Mouse (Mus musculus) hindbrain, embryonic 11.5 days (tissue): ENCODE data around the gene Usp9x. TPM values are rescaled to one million over a fixed set of nuclear protein-coding genes. Genes with fewer than 3 reads are reported as not detected.

ENCODE experiments used
- ATAC-seq: fragments of 200-750 bp; cut with Nextera tagmentation; 2 replicates; pipeline ENCODE4 v1.8.0; 2017; ENCODE audit warnings: mild to moderate bottlenecking, moderate TSS enrichment, moderate library complexity; ENCODE audit not compliant: low FRiP score
- DNase-seq: peaks from one replicate; pipeline ENCODE4 v3.0.0-alpha.2; 2015; ENCODE audit warnings: low spot score
- H3K27ac ChIP-seq: fragments of 300-500 bp; sonication (generic); 2 replicates; pipeline ENCODE4 v1.5.1; 2014; ENCODE audit warnings: mild to moderate bottlenecking, low read depth, low read length
- H3K27me3 ChIP-seq: fragments of 300-500 bp; sonication (generic); 2 replicates; pipeline ENCODE4 v1.6.1; 2014; ENCODE audit warnings: mild to moderate bottlenecking, low read length, moderate library complexity, mixed read lengths; ENCODE audit not compliant: control insufficient read depth, insufficient read depth
- H3K36me3 ChIP-seq: fragments of 300-500 bp; sonication (generic); 2 replicates; pipeline ENCODE4 v1.6.1; 2014; ENCODE audit warnings: mild to moderate bottlenecking, low read length, moderate library complexity, mixed read lengths; ENCODE audit not compliant: control insufficient read depth, insufficient read depth
- H3K4me1 ChIP-seq: fragments of 300-500 bp; sonication (generic); replicated peaks from 2 replicates; pipeline ENCODE4 v1.6.1; 2014; ENCODE audit warnings: low read length, mixed read lengths; ENCODE audit not compliant: control insufficient read depth, insufficient read depth
- H3K4me2 ChIP-seq: fragments of 300-500 bp; sonication (generic); replicated peaks from 2 replicates; pipeline ENCODE4 v1.6.1; 2014; ENCODE audit warnings: mild to moderate bottlenecking, low read depth, low read length
- H3K4me3 ChIP-seq: fragments of 300-500 bp; sonication (generic); 2 replicates; pipeline ENCODE4 v1.5.1; 2014; ENCODE audit warnings: low read depth, low read length
- H3K9ac ChIP-seq: fragments of 300-500 bp; sonication (generic); 2 replicates; pipeline ENCODE4 v1.6.1; 2014; ENCODE audit warnings: low read depth, low read length
- H3K9me3 ChIP-seq: fragments of 300-500 bp; sonication (generic); 2 replicates; pipeline ENCODE4 v1.6.1; 2016; ENCODE audit warnings: low read length; ENCODE audit not compliant: control insufficient read depth
- WGBS: fragments of 180-500 bp; shearing (Covaris S2); extraction: QIAGEN DNeasy Blood & Tissue Kit; methylation state at CpG from one replicate; pipeline ENCODE4 v1.1.7; 2014; 5-methylcytosine and 5-hydroxymethylcytosine counted together
- polyA plus RNA-seq: library from polyadenylated mRNA; unstranded; fragments of >200 nt; fragmentation: Nextera tagmentation; extraction: Ambion mirVana; gene quantifications from 2 replicates; pipeline ENCODE4 v1.2.1, GENCODE M21; 2014

The Usp9x gene
- polyA plus RNA-seq, 1 experiment from 2014 or later = 83.6 TPM

DNA sequence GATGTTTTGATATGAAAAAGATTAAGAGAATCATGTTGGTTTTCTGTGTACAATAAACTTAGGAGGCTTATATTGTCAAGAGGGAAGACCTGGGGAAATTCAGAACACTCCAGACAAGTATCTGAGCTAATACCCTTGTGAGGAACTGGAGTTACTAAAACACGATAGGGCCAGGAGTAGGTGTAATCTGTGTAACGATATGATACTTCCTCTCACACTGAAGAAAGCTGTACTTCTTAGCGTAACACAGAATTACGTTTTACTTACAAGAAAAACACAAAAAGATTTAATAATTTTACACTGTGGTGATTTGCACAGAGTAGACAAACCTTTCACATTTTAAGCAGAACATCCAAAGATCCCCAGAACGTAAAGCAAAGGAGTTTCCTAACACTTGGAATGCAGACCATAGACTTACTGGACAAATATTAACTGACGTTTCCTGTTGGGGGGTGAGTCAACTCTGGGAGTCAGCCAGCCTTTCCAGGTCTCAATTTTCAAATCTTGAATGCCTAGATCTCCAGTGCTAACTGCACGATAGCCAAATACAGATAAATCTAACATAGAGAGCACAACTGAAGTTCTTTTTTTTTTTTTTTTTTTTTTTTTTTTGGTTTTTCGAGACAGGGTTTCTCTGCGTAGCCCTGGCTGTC lies 6.9 kb upstream of the Usp9x start:
- no peak overlapping the region for H3K4me2 ChIP-seq
- DNase-seq = no peak
- no peaks in the 10 kb centered on the region for H3K4me1 ChIP-seq
- ATAC-seq = no peak
- no peak overlapping the region for H3K4me3 ChIP-seq
- no peak overlapping the region for H3K27ac ChIP-seq
- H3K27me3 ChIP-seq = no peaks in the 10 kb centered on the region; the same call in 1 of the 2 replicates
- no peaks in the 10 kb centered on the region for H3K36me3 ChIP-seq
- no peak overlapping the region for H3K9ac ChIP-seq
- no peaks in the 10 kb centered on the region for H3K9me3 ChIP-seq
- 85% methylated on average over 7 of the region's 9 CpGs for WGBS

- H3K9ac ChIP-seq = peak overlapping the region; percentile 41; the same call in 1 of the 2 replicates
- WGBS = 29% methylated on average over 8 of the region's 8 CpGs
- H3K9me3 ChIP-seq = no peaks in the 10 kb centered on the region
- H3K4me1 ChIP-seq = no peaks in the 10 kb centered on the region
- H3K4me2 ChIP-seq = peak overlapping the region; percentile 25
- peak overlapping the region; percentile 95 for H3K27ac ChIP-seq
- H3K36me3 ChIP-seq = no peaks in the 10 kb centered on the region
- ATAC-seq (no peak; the same call in 1 of the 2 replicates), DNase-seq (no peak)
- H3K4me3 ChIP-seq = peak overlapping the region; percentile 71
- peaks cover 8% of the 10 kb centered on the region; the same call in 1 of the 2 replicates for H3K27me3 ChIP-seq
Observed at GRCm38 (mm10) chrX:13070206-13070572, 1.1 kb upstream of the Usp9x start.

DNA sequence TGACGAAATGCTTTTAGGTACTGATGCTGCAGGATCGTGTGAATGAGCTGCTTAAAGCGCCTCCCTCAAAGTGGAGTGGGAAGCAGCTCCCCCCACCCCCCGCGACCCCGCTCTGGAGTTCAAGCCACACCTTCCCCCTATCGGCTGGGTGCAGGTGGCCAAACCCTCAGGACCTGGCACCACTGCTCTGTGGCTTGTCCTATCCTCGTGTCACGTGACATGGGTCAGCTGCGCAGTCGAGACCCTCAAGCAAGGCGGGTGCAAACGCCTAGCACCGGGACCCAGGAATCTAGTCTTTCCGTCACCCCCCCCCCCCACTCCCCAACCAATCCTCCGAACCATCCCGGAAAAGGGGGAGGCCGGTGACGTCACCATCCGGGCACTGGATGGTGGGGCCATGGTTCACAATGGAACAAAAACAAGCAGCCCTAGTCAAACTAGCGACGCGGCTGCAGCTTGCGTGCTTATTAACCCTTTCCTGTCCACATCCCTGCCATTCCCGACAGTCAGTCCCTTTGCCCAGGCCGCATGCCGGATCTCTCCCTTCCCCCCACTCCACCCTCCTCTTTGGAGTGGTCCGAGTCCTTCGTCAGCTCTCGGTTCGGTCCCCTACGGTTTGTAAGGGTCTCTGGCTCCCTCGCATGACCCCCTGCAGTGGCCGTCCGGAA lies 591 bp upstream of the Usp9x start:
- Histone ChIP-seq H3K27ac (peak overlapping the region; percentile 95), H3K4me3 (peak overlapping the region; percentile 71), H3K4me2 (peak overlapping the region; percentile 25), H3K9me3 (no peaks in the 10 kb centered on the region), H3K4me1 (no peaks in the 10 kb centered on the region), H3K9ac (peak overlapping the region; percentile 47), H3K27me3 (peaks cover 8% of the 10 kb centered on the region; the same call in 1 of the 2 replicates), H3K36me3 (no peaks in the 10 kb centered on the region)
- ATAC-seq (peak; percentile 91), DNase-seq (peak; percentile 90)
- 16% methylated on average over 34 of the region's 35 CpGs for WGBS

DNA sequence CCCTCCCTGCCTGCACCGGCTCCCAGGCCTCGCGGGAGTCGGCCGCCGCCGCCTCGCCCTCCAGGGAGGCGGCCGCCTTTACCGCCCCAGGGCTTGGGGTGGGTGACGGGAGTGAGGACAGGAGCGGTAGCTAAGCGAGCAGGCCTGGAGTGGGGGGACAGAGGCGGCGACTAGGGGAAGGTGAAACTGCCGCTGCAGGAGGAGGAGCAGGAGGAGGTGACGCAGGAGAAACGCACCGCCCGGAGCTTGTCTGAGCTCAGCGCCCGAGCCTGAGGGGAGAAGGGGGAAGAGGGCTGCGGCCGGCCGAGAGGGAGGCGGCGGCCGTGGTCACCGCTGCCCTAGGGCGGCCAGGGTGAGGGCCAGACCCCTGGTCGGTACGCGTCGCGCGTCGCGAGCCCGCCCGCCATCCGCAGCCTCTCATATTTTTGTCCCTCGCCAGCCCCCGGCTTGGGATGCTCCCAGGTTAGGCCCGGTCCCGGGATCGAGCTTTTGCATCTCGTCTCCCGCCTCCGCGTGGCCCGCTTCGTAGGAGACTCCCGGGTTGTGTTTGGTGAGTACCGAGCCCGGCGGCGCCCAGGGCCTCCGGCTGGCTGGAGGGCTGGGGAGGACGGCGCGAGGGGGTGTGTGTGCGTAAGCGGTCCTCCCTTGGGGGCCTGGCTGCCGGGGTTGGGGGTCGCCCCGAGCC lies 620 bp downstream of the Usp9x start:
- H3K27me3 ChIP-seq = peaks cover 8% of the 10 kb centered on the region; the same call in 1 of the 2 replicates
- 17% methylated on average over 40 of the region's 67 CpGs for WGBS
- H3K4me3 ChIP-seq = peak overlapping the region; percentile 71
- DNase-seq (peak; percentile 50), ATAC-seq (peak; percentile 20)
- peak overlapping the region; percentile 95 for H3K27ac ChIP-seq
- no peaks in the 10 kb centered on the region for H3K4me1 ChIP-seq
- H3K9ac ChIP-seq = peak overlapping the region; percentile 81
- peak overlapping the region; percentile 22 for H3K4me2 ChIP-seq
- H3K36me3 ChIP-seq = no peaks in the 10 kb centered on the region
- no peaks in the 10 kb centered on the region for H3K9me3 ChIP-seq

DNA sequence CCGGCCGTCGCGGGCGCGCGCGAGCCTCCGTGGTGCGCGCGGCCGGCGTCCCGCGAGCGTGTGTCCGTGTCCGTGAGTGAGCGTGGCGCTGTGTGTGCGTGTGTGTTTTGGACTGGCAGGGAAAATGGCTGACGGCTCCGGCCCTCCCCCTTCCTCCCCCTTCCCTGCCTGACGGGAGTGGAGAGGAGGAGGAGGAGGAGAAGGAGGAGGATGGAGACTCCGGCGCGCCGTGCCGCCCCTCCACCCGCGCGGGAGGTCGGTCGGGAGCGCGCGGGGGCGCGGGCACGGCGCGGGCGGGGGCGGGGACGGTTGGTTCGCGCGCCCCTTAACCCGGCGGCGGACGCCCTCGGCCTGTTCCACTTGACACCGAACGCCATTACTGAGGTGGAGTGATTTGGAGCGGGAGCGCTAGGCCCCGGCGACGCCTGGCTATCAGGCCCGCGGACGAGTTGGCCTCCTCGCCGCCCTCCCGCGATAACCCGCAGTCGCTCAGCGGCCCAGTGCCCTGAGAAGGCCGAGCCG lies 1.2 kb downstream of the Usp9x start:
- Histone ChIP-seq H3K9me3 (no peaks in the 10 kb centered on the region), H3K4me3 (peak overlapping the region; percentile 71), H3K4me1 (no peaks in the 10 kb centered on the region), H3K9ac (peak overlapping the region; percentile 81), H3K27ac (peak overlapping the region; percentile 95), H3K36me3 (no peaks in the 10 kb centered on the region), H3K27me3 (peaks cover 8% of the 10 kb centered on the region; the same call in 1 of the 2 replicates), H3K4me2 (peak overlapping the region; percentile 22)
- peak; percentile 45 for ATAC-seq
- WGBS = 21% methylated on average over 46 of the region's 73 CpGs
- DNase-seq = peak; percentile 70

- Histone ChIP-seq H3K27me3 (no peaks in the 10 kb centered on the region), H3K4me3 (no peak overlapping the region), H3K4me2 (no peak overlapping the region), H3K27ac (no peak overlapping the region), H3K9me3 (no peaks in the 10 kb centered on the region), H3K4me1 (no peaks in the 10 kb centered on the region), H3K36me3 (no peaks in the 10 kb centered on the region), H3K9ac (no peak overlapping the region)
- DNase-seq = no peak
- no peak for ATAC-seq
- WGBS = 65% methylated on average over 1 of the region's 1 CpGs
Observed at GRCm38 (mm10) chrX:13085621-13086020, 14.3 kb downstream of the Usp9x start.

DNA sequence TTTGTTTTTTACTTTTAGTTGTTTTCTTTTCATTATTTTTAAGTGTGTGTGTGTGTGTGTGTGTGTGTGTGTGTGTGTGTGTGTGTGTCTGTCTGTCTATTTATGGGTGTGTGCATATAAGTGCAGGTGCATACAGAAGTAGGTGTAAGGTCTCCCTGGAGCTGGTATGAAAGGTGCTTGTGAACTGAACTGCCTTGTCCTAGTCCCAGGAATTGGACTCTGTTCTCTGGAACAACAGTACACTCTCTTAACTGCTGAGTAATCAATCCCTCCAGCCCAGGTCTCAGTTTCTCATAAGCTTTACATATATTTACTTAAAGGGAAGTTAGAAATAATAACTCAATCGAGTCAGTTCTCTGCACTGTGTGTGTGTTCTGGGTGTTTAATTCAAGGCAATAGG lies 25.7 kb downstream of the Usp9x start:
- ATAC-seq = no peak
- 84% methylated on average over 1 of the region's 1 CpGs for WGBS
- Histone ChIP-seq H3K4me2 (no peak overlapping the region), H3K9ac (no peak overlapping the region), H3K27me3 (no peaks in the 10 kb centered on the region), H3K4me1 (no peaks in the 10 kb centered on the region), H3K27ac (no peak overlapping the region), H3K4me3 (no peak overlapping the region), H3K36me3 (no peaks in the 10 kb centered on the region), H3K9me3 (no peaks in the 10 kb centered on the region)
- no peak for DNase-seq

DNA sequence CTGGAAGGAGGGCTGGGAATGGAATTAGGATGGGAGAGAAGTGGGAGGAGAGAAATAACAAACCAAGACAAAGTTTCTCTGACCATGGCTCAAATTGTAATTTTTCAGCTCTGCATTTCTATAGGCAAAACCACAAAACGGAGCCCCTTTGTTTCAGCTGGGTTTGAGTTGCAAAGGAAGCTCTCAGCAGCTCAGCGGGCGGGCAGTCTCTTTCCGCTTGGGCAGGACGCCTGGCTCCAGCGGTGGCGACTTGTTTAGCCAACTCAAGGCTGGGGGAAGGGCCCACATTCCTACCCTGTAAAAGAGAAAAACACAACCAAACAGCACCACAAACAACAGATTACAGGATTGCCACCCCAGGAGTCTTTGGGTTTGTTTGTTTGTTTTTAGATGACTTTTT lies 135.2 kb downstream of the Usp9x start:
- Histone ChIP-seq H3K9ac (no peak overlapping the region), H3K9me3 (no peaks in the 10 kb centered on the region), H3K4me2 (no peak overlapping the region), H3K27ac (no peak overlapping the region), H3K27me3 (peaks cover 3% of the 10 kb centered on the region; the same call in 1 of the 2 replicates), H3K4me3 (no peak overlapping the region), H3K36me3 (no peaks in the 10 kb centered on the region), H3K4me1 (no peaks in the 10 kb centered on the region)
- no peak for DNase-seq
- ATAC-seq = no peak
- WGBS = 4% methylated on average over 7 of the region's 7 CpGs
